ENCODE assay signal across 15 mouse cellular contexts in genomic region chr11:119191606-119192081, GRCm38 (mm10). TPM values are rescaled to one million over a fixed set of nuclear protein-coding genes. Genes with fewer than 3 reads are reported as not detected.
DNase-seq lines count a peak whose midpoint lies in the region; ATAC-seq lines count a peak whose summit lies in the region.
"Had no signal": no experiment of that assay in that cellular context is flagged by ENCODE, and none has a peak within 500 bp of the region (broad histone marks: within the 10 kb centered on the region; RNA-seq: fewer than 3 reads in every experiment).

No protein-coding gene starts in this region.

- intact Hi-C loops in left cerebral cortex, postnatal 4 days (cut with DNase I), result loop anchor here (10.0 kb wide), 2 partner anchors 107 to 137 kb away; partner anchors contain the start of gene Cbx4

- no peaks in the 10 kb centered on the region for H3K27me3 ChIP-seq in intestine, embryonic 16.5 days (replicated peaks; ENCODE audit: control insufficient read depth, insufficient read depth, low read length)
- no peaks in the 10 kb centered on the region for H3K27me3 ChIP-seq in intestine, embryonic 15.5 days (replicated peaks)
- H3K27me3 ChIP-seq: heart, embryonic 15.5 days; hindbrain, embryonic 15.5 days; limb, embryonic 13.5 days; midbrain, embryonic 12.5 days had no signal

- H3K4me1 ChIP-seq in intestine, embryonic 16.5 days (ENCODE audit: control insufficient read depth, insufficient read depth, low read length), result peaks cover 38% of the 10 kb centered on the region
- H3K4me1 ChIP-seq in intestine, embryonic 15.5 days (replicated peaks), result peaks cover 40% of the 10 kb centered on the region

- H3K9me3 ChIP-seq in intestine, embryonic 16.5 days (ENCODE audit: control insufficient read depth, low read length), result no peaks in the 10 kb centered on the region
- no peaks in the 10 kb centered on the region for H3K9me3 ChIP-seq in intestine, embryonic 15.5 days
- H3K9me3 ChIP-seq: heart, embryonic 15.5 days; hindbrain, embryonic 15.5 days; limb, embryonic 13.5 days; midbrain, embryonic 12.5 days had no signal

- peak overlapping the region; percentile 41; the same call in 1 of the 2 replicates for H3K9ac ChIP-seq in intestine, embryonic 16.5 days (ENCODE audit: low read depth, low read length)
- no peak overlapping the region for H3K9ac ChIP-seq in intestine, embryonic 15.5 days
- H3K9ac ChIP-seq: heart, embryonic 15.5 days; hindbrain, embryonic 15.5 days; limb, embryonic 13.5 days; midbrain, embryonic 12.5 days had no signal

- H3K27ac ChIP-seq in intestine, embryonic 16.5 days (ENCODE audit: low read length), result no peak overlapping the region
- H3K27ac ChIP-seq in intestine, embryonic 15.5 days, result no peak overlapping the region
- H3K27ac ChIP-seq: heart, embryonic 15.5 days; limb, embryonic 13.5 days had no signal

- no peak for ATAC-seq in intestine, embryonic 16.5 days
- ATAC-seq in intestine, embryonic 15.5 days, result no peak
- ATAC-seq in granulocyte monocyte progenitor cell, adult 5-6 weeks (replicated peaks; ENCODE audit: poor library complexity, severe bottlenecking), result peak; percentile 76

- no peak overlapping the region for H3K4me3 ChIP-seq in intestine, embryonic 16.5 days (ENCODE audit: low read length)
- no peak overlapping the region for H3K4me3 ChIP-seq in intestine, embryonic 15.5 days (replicated peaks)
- H3K4me3 ChIP-seq: heart, embryonic 15.5 days; hindbrain, embryonic 15.5 days; limb, embryonic 13.5 days; midbrain, embryonic 12.5 days had no signal

- DNase-seq in 416B (ENCODE audit: low read depth) (peak; percentile 94), MN1 (ENCODE audit: low spot score) (peak; percentile 68)
- DNase-seq in cerebellum, adult 11 months, result no peak
- DNase-seq in left cerebral cortex, postnatal 4 days, result no peak
- no peak for DNase-seq in frontal cortex, postnatal 25 days (ENCODE audit: low spot score in 2 of 2)
- DNase-seq: cerebellum, postnatal 14 days; heart, adult 18-20 months; right cerebral cortex, postnatal 14 days had no signal

- no peak overlapping the region for H3K4me2 ChIP-seq in intestine, embryonic 16.5 days (ENCODE audit: low read depth, low read length)
- no peak overlapping the region for H3K4me2 ChIP-seq in intestine, embryonic 15.5 days (replicated peaks)
- H3K4me2 ChIP-seq: heart, embryonic 15.5 days; limb, embryonic 13.5 days; midbrain, embryonic 12.5 days had no signal

- WGBS in intestine, embryonic 16.5 days, result 76% methylated on average over 9 of the region's 9 CpGs
- WGBS in intestine, embryonic 15.5 days, result 80% methylated on average over 9 of the region's 9 CpGs

- H3K36me3 ChIP-seq in intestine, embryonic 16.5 days (ENCODE audit: control insufficient read depth, insufficient read depth, low read length), result no peaks in the 10 kb centered on the region
- H3K36me3 ChIP-seq in intestine, embryonic 15.5 days, result no peaks in the 10 kb centered on the region
- H3K36me3 ChIP-seq: heart, embryonic 15.5 days; hindbrain, embryonic 15.5 days; midbrain, embryonic 12.5 days had no signal

RNA-seq across cellular contexts. Expression of gene Tbc1d16, which starts 36.7 kb away (rescaled TPM):
- polyA plus RNA-seq in intestine, embryonic 16.5 days (2015; fragmentation: Nextera tagmentation; extraction: Ambion mirVana), result 11.0 and 12.7 TPM in 2 replicates
- polyA plus RNA-seq in intestine, embryonic 15.5 days (2015; fragmentation: Nextera tagmentation; extraction: Ambion mirVana), result 13.9 and 15.3 TPM in 2 replicates
- total RNA-seq in granulocyte monocyte progenitor cell, adult 5-6 weeks (2014; fragmentation: Nextera tagmentation), result 3.3 and 8.6 TPM in 2 replicates
- 2.1 and 3.0 TPM in 2 replicates for total RNA-seq in granulocyte monocyte progenitor cell, adult 5-6 weeks (2017)
- 100 to 1,000 TPM; 217 to 222 TPM for total RNA-seq in left cerebral cortex, postnatal 4 days (2021)

RNA-seq across cellular contexts. Expression of gene Ccdc40, which starts 36.7 kb away (rescaled TPM):
- 1.4 and 2.8 TPM in 2 replicates for polyA plus RNA-seq in intestine, embryonic 16.5 days (2015; fragmentation: Nextera tagmentation; extraction: Ambion mirVana)
- polyA plus RNA-seq in intestine, embryonic 15.5 days (2015; fragmentation: Nextera tagmentation; extraction: Ambion mirVana), result 2.5 and 2.6 TPM in 2 replicates
- 7.3 and 12.0 TPM in 2 replicates for total RNA-seq in granulocyte monocyte progenitor cell, adult 5-6 weeks (2014; fragmentation: Nextera tagmentation)
- total RNA-seq in granulocyte monocyte progenitor cell, adult 5-6 weeks (2017), result 9.0 and 11.8 TPM in 2 replicates
- total RNA-seq in left cerebral cortex, postnatal 4 days (2021), result 1 to 10 TPM; 7.3 to 8.5 TPM

Comparison
In these comparisons a context has a peak if more than half of its experiments do, and no peak if none do; other contexts are left out.
1. DNase-seq: peak in 416B (single experiment) and MN1 (single experiment); none in cerebellum, adult 11 months (single experiment), left cerebral cortex, postnatal 4 days (single experiment) and frontal cortex, postnatal 25 days (0 of 2).
2. RNA of gene Tbc1d16, which starts 36.7 kb away (total RNA-seq): 217 to 222 TPM in left cerebral cortex, postnatal 4 days; 2.1 to 8.6 TPM in granulocyte monocyte progenitor cell, adult 5-6 weeks; every median in the first group is over 10 times any median in the second.